Mouse (Mus musculus) kidney, embryonic 16.5 days (tissue): ENCODE measurements around the gene Sh3rf1. TPM values are rescaled to one million over a fixed set of nuclear protein-coding genes. Genes with fewer than 3 reads are reported as not detected.

Experiments
- ATAC-seq: fragments of 200-750 bp; cut with Nextera tagmentation; 2 replicates; pipeline ENCODE4 v1.8.0; 2017; ENCODE audit warnings: moderate TSS enrichment; ENCODE audit not compliant: low FRiP score, low TSS enrichment
- H3K27ac ChIP-seq: fragments of 300-500 bp; sonication (generic); 2 replicates; pipeline ENCODE4 v1.5.1; 2014; ENCODE audit warnings: low read length
- H3K27me3 ChIP-seq: fragments of 300-500 bp; sonication (generic); 2 replicates; pipeline ENCODE4 v1.6.1; 2014; ENCODE audit warnings: low read length, control low read depth, mixed read lengths; ENCODE audit not compliant: insufficient read depth
- H3K36me3 ChIP-seq: fragments of 300-500 bp; sonication (generic); 2 replicates; pipeline ENCODE4 v1.6.1; 2014; ENCODE audit warnings: low read length, control low read depth, mixed read lengths; ENCODE audit not compliant: insufficient read depth
- H3K4me1 ChIP-seq: fragments of 300-500 bp; sonication (generic); 2 replicates; pipeline ENCODE4 v1.6.1; 2014; ENCODE audit warnings: low read length, control low read depth, mixed read lengths; ENCODE audit not compliant: insufficient read depth
- H3K4me2 ChIP-seq: fragments of 300-500 bp; sonication (generic); replicated peaks from 2 replicates; pipeline ENCODE4 v1.6.1; 2014; ENCODE audit warnings: low read depth, low read length
- H3K4me3 ChIP-seq: fragments of 300-500 bp; sonication (generic); 2 replicates; pipeline ENCODE4 v1.5.1; 2014; ENCODE audit warnings: mild to moderate bottlenecking, low read length
- H3K9ac ChIP-seq: fragments of 300-500 bp; sonication (generic); replicated peaks from 2 replicates; pipeline ENCODE4 v1.6.1; 2014; ENCODE audit warnings: low read length
- H3K9me3 ChIP-seq: fragments of 300-500 bp; sonication (generic); 2 replicates; pipeline ENCODE4 v1.6.1; 2016; ENCODE audit warnings: low read length, control low read depth
- WGBS: fragments of 180-500 bp; shearing (Covaris S2); extraction: QIAGEN DNeasy Blood & Tissue Kit; methylation state at CpG from one replicate; pipeline ENCODE4 v1.1.7; 2014; 5-methylcytosine and 5-hydroxymethylcytosine counted together
- polyA plus RNA-seq: library from polyadenylated mRNA; unstranded; fragments of >200 nt; fragmentation: Nextera tagmentation; extraction: Ambion mirVana; gene quantifications from 2 replicates; pipeline ENCODE4 v1.2.1, GENCODE M21; 2015

Gene Sh3rf1
- 23.3 and 26.7 TPM in 2 replicates for polyA plus RNA-seq

- Histone ChIP-seq H3K27me3 (no peaks in the 10 kb centered on the region), H3K4me1 (peaks cover 30% of the 10 kb centered on the region), H3K9me3 (no peaks in the 10 kb centered on the region), H3K9ac (peak within 1 kb of the TSS; percentile 94), H3K36me3 (no peaks in the 10 kb centered on the region), H3K4me3 (peak within 1 kb of the TSS; percentile 90), H3K27ac (peak within 1 kb of the TSS; percentile 93), H3K4me2 (peak within 1 kb of the TSS; percentile 69)
- WGBS, result 0% methylated on average over 79 of the region's 84 CpGs
- ATAC-seq, result peak; percentile 91
Observed at GRCm38 (mm10) chr8:61223729-61224379, at the start of gene Sh3rf1. Sh3rf1 (plus strand) TSS chr8:61223872.

GRCm38 (mm10) chr8:61173921-61174492 lies 49.7 kb upstream of the Sh3rf1 start:
- Histone ChIP-seq H3K9me3 (no peaks in the 10 kb centered on the region), H3K4me2 (no peak overlapping the region), H3K27me3 (no peaks in the 10 kb centered on the region), H3K4me3 (no peak overlapping the region), H3K4me1 (peaks cover 4% of the 10 kb centered on the region; the same call in 1 of the 2 replicates), H3K27ac (no peak overlapping the region), H3K36me3 (no peaks in the 10 kb centered on the region), H3K9ac (no peak overlapping the region)
- WGBS, result 71% methylated on average over 7 of the region's 7 CpGs
- no peak for ATAC-seq

GRCm38 (mm10) chr8:61175876-61176275 lies 47.8 kb upstream of the Sh3rf1 start:
- no peaks in the 10 kb centered on the region for H3K27me3 ChIP-seq
- no peak for ATAC-seq
- H3K9me3 ChIP-seq, result no peaks in the 10 kb centered on the region
- peaks cover 6% of the 10 kb centered on the region; the same call in 1 of the 2 replicates for H3K4me1 ChIP-seq
- H3K4me3 ChIP-seq, result no peak overlapping the region
- no peak overlapping the region for H3K4me2 ChIP-seq
- no peak overlapping the region for H3K9ac ChIP-seq
- WGBS, result 85% methylated on average over 2 of the region's 2 CpGs
- no peaks in the 10 kb centered on the region for H3K36me3 ChIP-seq
- H3K27ac ChIP-seq, result no peak overlapping the region

GRCm38 (mm10) chr8:61177680-61178593 lies 45.7 kb upstream of the Sh3rf1 start:
- no peak for ATAC-seq
- Histone ChIP-seq H3K36me3 (no peaks in the 10 kb centered on the region), H3K4me1 (peaks cover 6% of the 10 kb centered on the region; the same call in 1 of the 2 replicates), H3K27ac (no peak overlapping the region), H3K9me3 (no peaks in the 10 kb centered on the region), H3K9ac (no peak overlapping the region), H3K27me3 (no peaks in the 10 kb centered on the region), H3K4me2 (no peak overlapping the region), H3K4me3 (no peak overlapping the region)
- 75% methylated on average over 12 of the region's 12 CpGs for WGBS

- ATAC-seq, result no peak
- H3K9me3 ChIP-seq, result no peaks in the 10 kb centered on the region
- no peak overlapping the region for H3K9ac ChIP-seq
- H3K27me3 ChIP-seq, result no peaks in the 10 kb centered on the region
- no peaks in the 10 kb centered on the region for H3K36me3 ChIP-seq
- 44% methylated on average over 11 of the region's 11 CpGs for WGBS
- H3K4me2 ChIP-seq, result no peak overlapping the region
- H3K27ac ChIP-seq, result no peak overlapping the region
- peaks cover 6% of the 10 kb centered on the region; the same call in 1 of the 2 replicates for H3K4me1 ChIP-seq
- H3K4me3 ChIP-seq, result no peak overlapping the region
Observed at GRCm38 (mm10) chr8:61178594-61179140, 45.0 kb upstream of the Sh3rf1 start.

GRCm38 (mm10) chr8:61181592-61181991 lies 42.1 kb upstream of the Sh3rf1 start:
- Histone ChIP-seq H3K9ac (no peak overlapping the region), H3K27me3 (no peaks in the 10 kb centered on the region), H3K4me2 (no peak overlapping the region), H3K27ac (no peak overlapping the region), H3K4me1 (peaks cover 6% of the 10 kb centered on the region; the same call in 1 of the 2 replicates), H3K9me3 (no peaks in the 10 kb centered on the region), H3K4me3 (no peak overlapping the region), H3K36me3 (no peaks in the 10 kb centered on the region)
- no peak for ATAC-seq
- WGBS, result 74% methylated on average over 2 of the region's 2 CpGs

GRCm38 (mm10) chr8:61182020-61182419 lies 41.7 kb upstream of the Sh3rf1 start:
- ATAC-seq, result no peak
- WGBS, result 87% methylated on average over 4 of the region's 4 CpGs
- no peak overlapping the region for H3K27ac ChIP-seq

GRCm38 (mm10) chr8:61185274-61186198 lies 38.1 kb upstream of the Sh3rf1 start:
- Histone ChIP-seq H3K4me2 (no peak overlapping the region), H3K4me3 (no peak overlapping the region), H3K27ac (no peak overlapping the region), H3K27me3 (no peaks in the 10 kb centered on the region), H3K36me3 (no peaks in the 10 kb centered on the region), H3K9me3 (no peaks in the 10 kb centered on the region), H3K9ac (no peak overlapping the region), H3K4me1 (no peaks in the 10 kb centered on the region)
- 71% methylated on average over 5 of the region's 5 CpGs for WGBS
- ATAC-seq, result no peak

More at GRCm38 (mm10) chr8:61182020-61182419, 41.7 kb upstream of the Sh3rf1 start:
- Histone ChIP-seq H3K4me3 (no peak overlapping the region), H3K36me3 (no peaks in the 10 kb centered on the region), H3K4me2 (no peak overlapping the region), H3K27me3 (no peaks in the 10 kb centered on the region), H3K4me1 (peaks cover 6% of the 10 kb centered on the region; the same call in 1 of the 2 replicates), H3K9ac (no peak overlapping the region), H3K9me3 (no peaks in the 10 kb centered on the region)
